Mouse (Mus musculus) lung, postnatal 0 days (tissue): ENCODE results near the gene Thrap3. TPM values are rescaled to one million over a fixed set of nuclear protein-coding genes. Genes with fewer than 3 reads are reported as not detected.

Experiments
- ATAC-seq: fragments of 200-750 bp; cut with Nextera tagmentation; 2 replicates; pipeline ENCODE4 v1.8.0; 2017; ENCODE audit warnings: moderate library complexity
- DNase-seq: peaks from one replicate; pipeline ENCODE4 v3.0.0-alpha.2; 2016; ENCODE audit warnings: low spot score
- H3K27ac ChIP-seq: fragments of 300-500 bp; sonication (generic); 2 replicates; pipeline ENCODE4 v1.5.1; 2014; ENCODE audit warnings: antibody characterized with exemption, mild to moderate bottlenecking, low read length, mixed read lengths
- H3K27me3 ChIP-seq: fragments of 300-500 bp; sonication (generic); replicated peaks from 2 replicates; pipeline ENCODE4 v1.6.1; 2014; ENCODE audit warnings: low read length, mixed read lengths; ENCODE audit not compliant: insufficient read depth
- H3K36me3 ChIP-seq: fragments of 300-500 bp; sonication (generic); 2 replicates; pipeline ENCODE4 v1.6.1; 2014; ENCODE audit warnings: low read length, mixed read lengths; ENCODE audit not compliant: insufficient read depth
- H3K4me1 ChIP-seq: fragments of 300-500 bp; sonication (generic); 2 replicates; pipeline ENCODE4 v1.6.1; 2014; ENCODE audit warnings: antibody characterized with exemption, low read depth, low read length, mixed read lengths; ENCODE audit not compliant: insufficient read depth
- H3K4me2 ChIP-seq: fragments of 300-500 bp; sonication (generic); replicated peaks from 2 replicates; pipeline ENCODE4 v1.6.1; 2014; ENCODE audit warnings: low read depth, mild to moderate bottlenecking, low read length, moderate library complexity, mixed read lengths
- H3K4me3 ChIP-seq: fragments of 300-500 bp; sonication (generic); 2 replicates; pipeline ENCODE4 v1.5.1; 2014; ENCODE audit warnings: low read depth, low read length
- H3K9ac ChIP-seq: fragments of 300-500 bp; sonication (generic); replicated peaks from 2 replicates; pipeline ENCODE4 v1.6.1; 2014; ENCODE audit warnings: low read depth, mild to moderate bottlenecking
- H3K9me3 ChIP-seq: fragments of 300-500 bp; sonication (generic); 2 replicates; pipeline ENCODE4 v1.6.1; 2016; ENCODE audit warnings: low read length, mixed read lengths
- CTCF ChIP-seq: IDR thresholded peaks from 2 replicates; pipeline ENCODE4 v1.5.1; 2016; ENCODE audit warnings: antibody characterized with exemption, mild to moderate bottlenecking
- EP300 ChIP-seq: IDR thresholded peaks from 2 replicates; pipeline ENCODE4 v1.6.1; 2016; ENCODE audit warnings: antibody characterized with exemption, mild to moderate bottlenecking, control low read depth
- WGBS: fragments of 180-500 bp; shearing (Covaris S2); extraction: QIAGEN DNeasy Blood & Tissue Kit; methylation state at CpG from one replicate; pipeline ENCODE4 v1.1.7; 2014; 5-methylcytosine and 5-hydroxymethylcytosine counted together
- polyA plus RNA-seq: library from polyadenylated mRNA; unstranded; fragments of >200 nt; fragmentation: Nextera tagmentation; extraction: Ambion mirVana; gene quantifications from 2 replicates; pipeline ENCODE4 v1.2.1, GENCODE M21; 2015

The Thrap3 gene
- polyA plus RNA-seq, 1 experiment from 2014 or later, result 98.6 TPM

GRCm38 (mm10) chr4:126197485-126197884 lies 5.1 kb downstream of the Thrap3 start:
- H3K27me3 ChIP-seq, result no peaks in the 10 kb centered on the region
- DNase-seq (peak; percentile 61), ATAC-seq (no peak)
- H3K4me3 ChIP-seq, result no peak overlapping the region
- no peaks in the 10 kb centered on the region for H3K9me3 ChIP-seq
- H3K9ac ChIP-seq, result no peak overlapping the region
- WGBS, result 25% methylated on average over 3 of the region's 3 CpGs
- peaks cover 11% of the 10 kb centered on the region for H3K36me3 ChIP-seq
- H3K4me2 ChIP-seq, result no peak overlapping the region
- peaks cover 19% of the 10 kb centered on the region for H3K4me1 ChIP-seq
- no peak overlapping the region for H3K27ac ChIP-seq
- TF ChIP-seq CTCF (no peak), EP300 (no peak)

- DNase-seq, result no peak
- 95% methylated on average over 4 of the region's 4 CpGs for WGBS
- peaks cover 20% of the 10 kb centered on the region for H3K36me3 ChIP-seq
Observed at GRCm38 (mm10) chr4:126194916-126195315, 7.6 kb downstream of the Thrap3 start.

GRCm38 (mm10) chr4:126194216-126194615 lies 8.3 kb downstream of the Thrap3 start:
- ATAC-seq (no peak), DNase-seq (no peak)
- H3K27ac ChIP-seq, result no peak overlapping the region
- no peaks in the 10 kb centered on the region for H3K27me3 ChIP-seq
- no peak overlapping the region for H3K9ac ChIP-seq
- H3K36me3 ChIP-seq, result peaks cover 22% of the 10 kb centered on the region
- H3K4me3 ChIP-seq, result no peak overlapping the region
- H3K4me1 ChIP-seq, result peaks cover 8% of the 10 kb centered on the region; the same call in 1 of the 2 replicates
- H3K4me2 ChIP-seq, result no peak overlapping the region
- TF ChIP-seq CTCF, result no peak
- no peak for TF ChIP-seq EP300
- no peaks in the 10 kb centered on the region for H3K9me3 ChIP-seq

More at GRCm38 (mm10) chr4:126194916-126195315, 7.6 kb downstream of the Thrap3 start:
- no peak overlapping the region for H3K27ac ChIP-seq
- H3K4me3 ChIP-seq, result no peak overlapping the region
- H3K4me1 ChIP-seq, result peaks cover 14% of the 10 kb centered on the region
- no peaks in the 10 kb centered on the region for H3K27me3 ChIP-seq
- no peak overlapping the region for H3K9ac ChIP-seq
- no peak overlapping the region for H3K4me2 ChIP-seq
- no peak for ATAC-seq
- TF ChIP-seq EP300 (no peak), CTCF (no peak)
- H3K9me3 ChIP-seq, result no peaks in the 10 kb centered on the region

GRCm38 (mm10) chr4:126190636-126191035 lies 11.9 kb downstream of the Thrap3 start:
- no peak for TF ChIP-seq EP300
- WGBS, result 90% methylated on average over 2 of the region's 2 CpGs
- H3K36me3 ChIP-seq, result peaks cover 25% of the 10 kb centered on the region
- H3K4me3 ChIP-seq, result no peak overlapping the region
- no peak overlapping the region for H3K27ac ChIP-seq
- DNase-seq (no peak), ATAC-seq (no peak)
- H3K9ac ChIP-seq, result no peak overlapping the region
- no peaks in the 10 kb centered on the region for H3K9me3 ChIP-seq
- no peaks in the 10 kb centered on the region for H3K4me1 ChIP-seq
- H3K4me2 ChIP-seq, result no peak overlapping the region
- H3K27me3 ChIP-seq, result no peaks in the 10 kb centered on the region

GRCm38 (mm10) chr4:126187096-126187495 lies 15.5 kb downstream of the Thrap3 start:
- H3K27ac ChIP-seq, result no peak overlapping the region
- ATAC-seq (peak; percentile 67), DNase-seq (peak; percentile 49)
- peaks cover 12% of the 10 kb centered on the region; the same call in 1 of the 2 replicates for H3K36me3 ChIP-seq
- H3K4me1 ChIP-seq, result no peaks in the 10 kb centered on the region
- 55% methylated on average over 3 of the region's 3 CpGs for WGBS
- H3K9ac ChIP-seq, result no peak overlapping the region
- no peak overlapping the region for H3K4me2 ChIP-seq
- no peaks in the 10 kb centered on the region for H3K27me3 ChIP-seq
- no peak overlapping the region for H3K4me3 ChIP-seq
- no peak for TF ChIP-seq EP300
- TF ChIP-seq CTCF, result no peak
- H3K9me3 ChIP-seq, result no peaks in the 10 kb centered on the region

GRCm38 (mm10) chr4:126183034-126183433 lies 19.5 kb downstream of the Thrap3 start:
- H3K9ac ChIP-seq, result no peak overlapping the region
- 0 out of 2 replicates have a peak, but pooled peaks cover 12% of the 10 kb centered on the region for H3K36me3 ChIP-seq
- H3K27ac ChIP-seq, result peak overlapping the region; percentile 9; the same call in 1 of the 2 replicates
- H3K4me2 ChIP-seq, result no peak overlapping the region
- TF ChIP-seq EP300 (no peak), CTCF (no peak)
- ATAC-seq, result peak; percentile 68
- no peak overlapping the region for H3K4me3 ChIP-seq
- H3K4me1 ChIP-seq, result no peaks in the 10 kb centered on the region; the same call in 1 of the 2 replicates
- DNase-seq, result peak; percentile 72
- no peaks in the 10 kb centered on the region for H3K9me3 ChIP-seq
- H3K27me3 ChIP-seq, result no peaks in the 10 kb centered on the region
- 66% methylated on average over 5 of the region's 5 CpGs for WGBS
